Mouse (Mus musculus) induced T-regulatory cell, adult 2 months (primary cell): ENCODE data around the gene Plcl2.
"Not testable (repeated sequence)": the region's sequence is repeated elsewhere in the genome, so short reads cannot be mapped to it uniquely, and the experiment has no call there.

Source experiments
- DNase-seq: peaks from one replicate; pipeline ENCODE4 v3.0.0-alpha.2; 2012; ENCODE audit warnings: low read depth

Gene Plcl2

DNA sequence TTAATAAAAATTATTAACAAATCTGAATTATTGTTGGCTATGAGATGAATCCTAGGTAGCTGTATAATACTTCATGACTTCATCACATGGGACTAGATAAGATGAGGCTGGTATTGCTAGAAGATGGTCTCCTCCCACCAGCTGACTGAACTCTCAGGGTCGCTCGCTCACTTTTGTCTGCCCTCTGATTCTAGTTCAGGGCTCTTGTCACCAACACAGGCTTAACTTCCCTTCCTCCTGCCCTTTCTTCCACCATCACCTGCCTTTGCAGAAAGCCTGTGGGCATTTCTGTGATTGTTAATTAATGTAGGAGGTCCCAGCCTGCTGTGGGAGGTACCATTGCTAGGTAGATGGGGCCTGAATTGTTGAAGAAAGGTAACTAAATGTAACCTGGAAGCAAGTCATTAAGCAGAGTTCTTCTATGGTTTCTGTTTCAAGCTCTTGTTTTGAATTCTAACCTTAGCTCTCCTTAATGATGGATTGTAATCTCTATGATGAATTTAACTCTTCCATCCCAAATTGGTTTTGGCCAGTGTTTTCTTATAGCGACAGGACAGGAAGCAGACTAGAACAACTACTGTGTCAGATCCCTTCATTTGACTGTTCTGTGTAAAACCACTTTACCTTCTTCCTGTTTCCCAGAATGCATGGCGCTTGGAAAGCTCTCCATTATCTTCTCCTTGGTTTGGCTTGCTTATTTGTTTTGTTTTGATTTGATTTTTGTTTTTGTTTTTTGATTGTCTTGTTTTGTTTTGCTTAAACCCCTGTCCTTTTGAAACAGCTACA, 27.4 kb downstream of the Plcl2 start:
- peak; percentile 26 for DNase-seq

GRCm38 (mm10) chr17:50537786-50538185, 28.6 kb downstream of the Plcl2 start:
- DNase-seq = no peak

DNA sequence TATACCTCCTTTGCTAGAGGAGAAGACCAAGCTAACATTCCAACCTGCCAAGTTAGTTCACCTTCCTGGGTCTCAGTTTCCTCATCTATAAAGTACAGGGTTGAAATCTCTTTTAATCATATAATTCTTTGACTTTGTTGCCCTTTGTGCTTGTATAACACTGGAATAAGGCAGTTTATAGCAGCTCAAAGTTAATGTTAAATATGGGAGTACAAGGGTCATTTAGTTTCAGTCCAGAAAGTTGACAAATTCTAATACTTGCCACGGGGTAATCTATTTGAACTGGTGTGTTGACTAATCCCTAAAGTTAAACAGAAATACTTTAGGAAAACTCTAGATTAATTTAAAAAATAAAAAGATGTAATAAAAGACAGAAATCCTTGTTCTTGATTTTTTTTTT, 35.7 kb downstream of the Plcl2 start:
- DNase-seq = no peak

DNA sequence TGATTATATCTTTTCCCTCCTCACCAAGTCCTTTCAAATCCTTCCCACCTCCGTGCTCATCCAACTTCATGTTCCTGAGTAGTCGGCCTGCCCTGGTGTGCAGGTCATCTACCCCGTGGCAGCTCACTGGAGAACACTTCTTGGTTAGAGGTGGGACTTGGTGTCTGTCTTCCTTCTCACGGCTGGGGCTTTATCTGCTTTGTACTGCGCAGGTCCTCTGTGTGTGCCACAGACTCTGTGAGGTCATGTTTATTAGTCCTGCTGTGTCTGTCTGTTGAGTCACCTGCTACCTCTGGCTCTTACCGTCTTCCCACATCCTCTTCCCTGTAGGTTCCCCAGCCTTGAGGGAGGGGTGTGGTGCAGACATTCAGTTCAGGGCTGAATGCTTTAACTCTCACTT, 36.1 kb downstream of the Plcl2 start:
- no peak for DNase-seq

DNA sequence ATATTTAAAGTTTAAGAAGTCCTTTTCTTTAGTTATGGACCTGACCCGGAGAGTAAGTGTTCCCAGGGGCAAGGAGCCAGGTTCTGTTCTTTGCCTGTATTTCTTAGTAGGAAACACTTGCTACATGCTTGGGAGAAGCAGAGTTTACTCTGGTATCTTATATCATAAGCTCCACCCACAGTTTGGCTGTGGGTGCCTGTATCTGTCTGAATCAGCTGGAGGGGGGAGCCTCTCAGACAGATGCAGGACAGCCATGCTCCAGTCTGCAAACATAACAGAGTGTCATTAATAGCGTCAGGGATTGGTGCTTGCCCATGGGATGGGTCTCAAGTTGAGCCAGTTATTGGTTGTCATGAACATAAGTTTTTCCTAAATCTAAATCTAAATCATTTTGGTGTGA, 42.9 kb downstream of the Plcl2 start:
- DNase-seq = no peak

DNA sequence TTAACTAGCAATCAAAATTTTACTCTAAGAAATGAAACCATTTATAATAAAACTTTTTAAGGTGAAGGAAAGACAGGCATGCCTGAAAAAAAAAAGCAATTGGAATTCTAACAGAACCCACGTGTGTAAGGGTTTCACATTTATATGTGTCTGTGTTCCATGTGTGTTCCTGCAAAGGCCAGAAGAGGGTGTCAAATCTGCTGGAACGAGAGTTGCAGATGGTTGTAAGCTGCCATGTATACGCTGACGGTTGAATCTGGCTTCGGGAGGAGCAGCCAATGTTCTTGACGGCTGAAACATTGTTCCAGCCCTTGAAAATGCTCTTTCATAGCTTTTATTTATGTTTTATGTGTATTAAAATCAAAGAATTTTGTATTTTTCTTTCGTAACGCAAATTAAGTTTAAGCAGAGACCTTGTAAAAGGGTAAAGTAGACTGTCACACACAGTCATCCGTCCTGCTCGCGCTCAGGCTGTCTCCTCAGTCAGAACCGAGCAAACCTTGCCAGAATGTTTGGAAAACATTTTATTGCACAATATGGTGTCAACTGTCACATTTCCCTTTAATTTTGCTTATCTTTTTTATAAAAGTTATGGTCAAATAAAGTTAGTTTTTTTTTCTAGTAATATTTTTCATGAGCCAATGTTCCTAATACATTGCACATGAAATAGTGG, 48.5 kb downstream of the Plcl2 start:
- no peak for DNase-seq

- no peak for DNase-seq
Measured at GRCm38 (mm10) chr17:50558239-50558625, 49.0 kb downstream of the Plcl2 start.

DNA sequence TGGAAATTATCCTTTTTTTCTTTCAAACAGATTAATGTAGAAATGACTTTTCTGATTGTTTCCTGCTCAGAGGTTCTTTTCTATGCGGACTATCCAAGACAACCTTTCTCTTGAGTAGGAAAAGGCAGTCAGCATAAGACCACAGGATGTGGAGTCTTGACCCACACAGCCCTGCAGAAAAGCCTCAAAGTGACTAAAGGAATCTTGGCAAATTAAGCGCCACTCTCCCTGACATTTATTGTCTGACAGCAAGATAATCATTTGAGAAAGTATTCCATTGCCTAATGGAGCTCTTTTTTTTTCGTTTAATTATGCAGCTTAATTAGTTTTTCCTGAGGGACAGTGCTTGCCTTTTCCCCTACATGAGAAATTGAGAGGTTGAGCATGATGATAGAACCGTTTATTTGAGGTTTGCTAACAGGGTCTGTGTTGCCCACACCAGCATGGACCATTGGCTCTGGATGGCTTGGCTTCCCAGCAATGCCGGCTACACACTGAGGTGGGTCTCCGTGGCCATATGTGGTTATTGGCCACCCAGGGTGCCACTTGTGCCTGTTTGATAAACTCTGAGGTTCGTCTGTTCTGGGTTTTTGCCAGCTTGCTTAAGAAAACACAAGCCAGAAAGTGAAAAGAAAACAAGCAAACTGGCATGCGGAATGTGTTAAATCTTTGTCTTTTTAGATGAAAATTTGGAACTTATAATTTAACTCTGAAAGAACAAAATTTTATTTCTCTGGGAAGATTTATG, 56.3 kb downstream of the Plcl2 start:
- no peak for DNase-seq

- peak; percentile 36 for DNase-seq
Measured at GRCm38 (mm10) chr17:50568846-50569245, 59.6 kb downstream of the Plcl2 start.

DNA sequence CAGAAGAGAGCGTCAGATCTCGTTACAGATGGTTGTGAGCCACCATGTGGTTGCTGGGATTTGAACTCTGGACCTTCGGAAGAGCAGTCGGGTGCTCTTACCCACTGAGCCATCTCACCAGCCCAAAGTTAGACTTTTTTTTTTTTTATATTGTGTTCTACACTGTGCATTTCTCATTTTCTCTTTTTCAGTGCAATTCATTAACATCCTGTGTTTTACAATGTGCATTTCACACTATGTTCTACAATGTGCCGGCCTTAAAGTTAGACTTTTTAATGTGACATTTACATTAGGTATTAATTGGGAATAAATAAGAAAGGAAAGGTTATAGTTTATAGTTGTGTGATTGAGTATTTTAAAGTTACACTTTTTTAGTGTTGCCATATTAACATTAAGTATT, 61.0 kb downstream of the Plcl2 start:
- not testable (repeated sequence) for DNase-seq

DNA sequence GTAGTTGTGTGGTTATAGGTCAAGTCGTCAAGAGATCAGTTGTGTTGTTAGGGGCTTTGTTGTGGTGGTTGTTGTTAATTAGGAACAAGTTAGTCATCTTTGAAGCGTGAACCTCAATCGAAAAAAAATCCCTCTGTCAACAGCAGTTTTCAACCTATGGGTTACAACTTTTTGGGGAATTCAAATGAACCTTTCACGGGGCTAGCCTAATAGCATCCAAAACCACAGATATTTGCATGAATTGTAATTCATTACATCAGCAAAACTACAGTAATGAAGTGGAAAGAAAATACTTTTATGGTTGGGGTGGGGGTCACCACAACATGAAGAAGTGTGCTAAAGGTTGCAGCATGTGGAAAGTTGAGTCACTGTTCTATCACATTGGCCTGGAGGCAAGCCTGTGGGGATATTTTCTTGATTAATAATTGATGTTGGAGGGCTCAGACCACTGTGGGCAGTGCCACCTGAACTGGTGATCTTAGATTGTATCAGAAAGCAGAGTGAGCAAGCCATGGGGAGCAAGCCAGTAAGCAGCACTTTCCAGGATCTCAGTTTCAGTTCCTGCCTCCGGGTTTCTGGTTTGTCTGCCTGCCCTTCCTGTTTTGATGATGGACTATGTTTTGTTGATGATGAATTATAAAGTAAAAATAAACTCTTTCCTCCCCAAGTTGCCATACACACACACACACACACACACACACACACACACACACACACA, 61.6 kb downstream of the Plcl2 start:
- peak; percentile 84 for DNase-seq

DNA sequence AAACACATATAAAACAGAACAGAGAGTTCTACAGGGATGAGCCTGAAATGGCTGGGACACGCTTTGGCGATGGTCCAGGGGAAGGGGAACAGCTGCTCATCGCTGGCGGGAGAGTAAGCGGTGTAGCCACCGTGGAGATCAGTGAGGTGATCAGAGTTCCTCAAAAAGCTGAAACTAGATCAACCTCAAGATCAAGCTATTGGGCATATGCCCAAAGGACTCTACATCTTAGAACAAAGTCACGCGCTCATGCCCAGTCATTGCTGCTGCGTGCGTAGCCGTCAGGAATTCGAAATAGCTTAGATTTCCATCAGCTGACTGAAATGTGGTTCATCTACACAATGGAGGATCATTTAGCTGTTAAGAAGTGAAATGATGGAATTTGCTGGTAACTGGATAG, 65.0 kb downstream of the Plcl2 start:
- no peak for DNase-seq

- peak; percentile 68 for DNase-seq
Measured at GRCm38 (mm10) chr17:50580416-50580815, 71.2 kb downstream of the Plcl2 start.

- DNase-seq = no peak
Measured at GRCm38 (mm10) chr17:50586834-50587233, 77.6 kb downstream of the Plcl2 start.

- peak; percentile 35 for DNase-seq
Measured at GRCm38 (mm10) chr17:50587941-50588340, 78.7 kb downstream of the Plcl2 start.

DNA sequence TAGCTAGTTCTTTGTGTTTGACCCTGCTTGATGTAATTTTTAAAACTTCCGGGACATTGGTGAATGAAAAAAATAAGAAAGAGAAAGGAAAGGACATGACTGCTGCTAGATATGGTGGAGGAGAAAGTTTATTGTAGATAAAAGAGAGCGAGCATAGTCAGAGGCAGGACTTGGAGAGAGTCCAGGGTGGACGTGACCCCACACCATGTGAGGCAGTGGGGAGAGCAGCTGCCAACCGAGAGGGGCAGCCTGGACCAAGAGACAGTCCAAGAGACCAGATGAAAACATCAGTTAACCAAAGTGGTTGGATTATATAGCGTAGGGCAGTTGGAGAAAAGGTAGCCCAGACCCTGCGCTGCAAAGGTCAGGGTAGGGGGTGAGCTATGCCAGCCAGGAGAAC, 91.0 kb downstream of the Plcl2 start:
- no peak for DNase-seq

DNA sequence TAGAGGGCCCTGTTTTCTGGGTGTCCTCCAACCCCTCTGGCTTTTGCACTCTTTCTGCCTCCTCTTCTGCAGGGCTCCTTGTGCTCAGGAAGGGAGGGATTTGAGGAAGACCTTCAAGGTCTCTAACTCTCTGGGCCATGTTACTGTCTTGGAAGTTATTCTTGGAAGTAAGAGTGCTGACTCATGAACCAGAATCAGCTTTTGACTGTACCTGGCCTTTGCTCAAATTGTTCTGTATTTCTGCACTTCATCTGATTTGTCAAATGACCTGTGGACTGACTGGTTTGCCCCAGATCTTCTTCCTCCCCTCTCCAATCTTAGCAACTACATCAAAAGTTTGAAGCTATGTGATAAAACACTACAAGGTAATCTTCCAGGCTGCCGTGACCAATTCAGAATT, 91.5 kb downstream of the Plcl2 start:
- no peak for DNase-seq

DNA sequence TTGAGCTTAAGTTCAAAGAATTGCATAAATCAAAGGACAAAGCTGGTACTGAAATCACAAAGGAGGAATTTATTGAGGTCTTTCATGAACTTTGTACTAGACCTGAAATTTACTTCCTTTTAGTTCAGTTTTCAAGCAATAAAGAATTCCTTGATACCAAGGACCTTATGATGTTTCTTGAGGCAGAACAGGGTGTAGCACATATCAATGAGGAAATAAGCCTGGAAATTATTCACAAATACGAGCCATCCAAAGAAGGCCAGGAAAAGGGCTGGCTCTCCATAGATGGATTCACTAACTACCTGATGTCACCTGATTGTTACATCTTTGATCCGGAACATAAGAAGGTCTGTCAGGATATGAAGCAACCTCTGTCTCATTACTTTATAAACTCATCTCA, 97.7 kb downstream of the Plcl2 start:
- DNase-seq = no peak

GRCm38 (mm10) chr17:50609908-50610307, 100.7 kb downstream of the Plcl2 start:
- no peak for DNase-seq

- DNase-seq = no peak
Measured at GRCm38 (mm10) chr17:50620794-50621537, 111.8 kb downstream of the Plcl2 start.

GRCm38 (mm10) chr17:50621996-50622395, 112.8 kb downstream of the Plcl2 start:
- no peak for DNase-seq

- DNase-seq = no peak
Measured at GRCm38 (mm10) chr17:50625584-50625983, 116.4 kb downstream of the Plcl2 start.
